Mouse (Mus musculus) G1E (cell line): ENCODE results near the gene Nkx2-5.

Experiments
- CTCF ChIP-seq: IDR thresholded peaks from 2 replicates; pipeline ENCODE4 v1.5.1; 2012; ENCODE audit warnings: low read depth, low read length, inconsistent platforms, mixed read lengths
- GATA1 ChIP-seq: IDR thresholded peaks from 2 replicates; pipeline ENCODE4 v1.6.1; 2012; ENCODE audit warnings: borderline replicate concordance, low read length, inconsistent platforms, mixed read lengths
- POLR2AphosphoS5 ChIP-seq: IDR thresholded peaks from 2 replicates; pipeline ENCODE4 v1.6.1; 2012; ENCODE audit warnings: low read depth, low read length, inconsistent platforms; ENCODE audit not compliant: insufficient replicate concordance
- TAL1 ChIP-seq: conservative IDR thresholded peaks from 2 replicates; pipeline ENCODE4 v1.6.1; 2012; ENCODE audit warnings: low read depth, low read length, inconsistent platforms, mixed read lengths

- TF ChIP-seq CTCF (no peak), GATA1 (no peak), POLR2AphosphoS5 (no peak), TAL1 (no peak)
Observed at GRCm38 (mm10) chr17:26868756-26869155, 23.9 kb upstream of the Nkx2-5 start.
